Mouse (Mus musculus): ENCODE measurements at regions not wholly inside any gene's neighbourhood (a gene's known extent, or its start where the extent isn't known, plus 50 kb on each side); places are given as distances from the start of the nearest gene placed in this dataset.

GRCm38 (mm10) chr13:90754451-90754850 lies 150.7 kb downstream of the Atp6ap1l start:
- no peaks in the 10 kb centered on the region for H3K9me3 ChIP-seq (ENCODE audit: control insufficient read depth, insufficient read depth, low read depth, low read length)
- no peak for TF ChIP-seq HCFC1 (IDR thresholded peaks at IDR 0.05; ENCODE audit: borderline replicate concordance, insufficient read depth, low read length)
- TF ChIP-seq ZNF384 (IDR thresholded peaks at IDR 0.05; ENCODE audit: low read depth, low read length) = no peak
- no peak for TF ChIP-seq CHD2 (IDR thresholded peaks at IDR 0.05; ENCODE audit: low read depth, low read length)
- TF ChIP-seq ZC3H11A (IDR thresholded peaks at IDR 0.05; ENCODE audit: borderline replicate concordance, low read depth, low read length) = no peak
- TF ChIP-seq MAFK (IDR thresholded peaks at IDR 0.05; ENCODE audit: insufficient read depth, low read depth, low read length) = no peak
- H3K36me3 ChIP-seq (ENCODE audit: control insufficient read depth, insufficient read depth, low read length, poor library complexity, severe bottlenecking) = no peaks in the 10 kb centered on the region
- no peaks in the 10 kb centered on the region for H3K4me1 ChIP-seq (ENCODE audit: control insufficient read depth in 2 of 2, insufficient read depth in 2 of 2, low read length in 2 of 2, poor library complexity in 1 of 2)
- no peak overlapping the region for H3K9ac ChIP-seq (ENCODE audit: insufficient read depth, low read depth, low read length, poor library complexity, severe bottlenecking)
- no peak overlapping the region for H3K4me3 ChIP-seq (ENCODE audit: insufficient read depth in 1 of 2, low read depth in 1 of 2, low read length in 2 of 2, poor library complexity in 1 of 2, severe bottlenecking in 1 of 2)
- DNase-seq (ENCODE audit: low read depth, low spot score) = no peak
- H3K27ac ChIP-seq (ENCODE audit: insufficient read depth, low read depth, low read length, poor library complexity, severe bottlenecking) = no peak overlapping the region
- in situ Hi-C loops (cut with MboI; ENCODE audit: low sequenced_read_pairs in 2 of 2, unreplicated experiment in 2 of 2) = no loop called here

DNA sequence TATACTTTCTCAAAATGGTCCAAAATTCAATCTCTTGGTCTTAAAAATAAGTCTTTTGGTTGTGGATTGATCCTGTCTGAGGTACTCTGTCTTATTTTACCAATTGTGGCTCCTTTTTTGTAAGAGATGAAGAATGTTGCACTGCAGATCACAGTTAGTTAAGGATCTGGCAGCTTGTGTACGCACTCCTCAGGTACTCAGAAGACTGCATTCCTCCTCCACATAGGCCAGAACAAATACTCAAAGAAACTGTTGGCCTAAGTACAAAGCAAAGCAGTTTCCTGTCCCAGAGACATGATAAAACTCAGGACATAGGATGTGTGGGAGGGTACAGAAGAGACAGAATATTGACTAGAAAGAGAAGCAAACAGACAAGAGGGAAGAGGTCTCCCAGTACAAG lies 155.4 kb downstream of the Atp6ap1l start:
- H3K9me3 ChIP-seq (ENCODE audit: control insufficient read depth, insufficient read depth, low read depth, low read length) = no peaks in the 10 kb centered on the region
- in situ Hi-C loops (cut with MboI; ENCODE audit: low sequenced_read_pairs in 2 of 2, unreplicated experiment in 2 of 2) = no loop called here
- no peak overlapping the region for H3K27ac ChIP-seq (ENCODE audit: insufficient read depth, low read depth, low read length, poor library complexity, severe bottlenecking)
- no peak overlapping the region for H3K9ac ChIP-seq (ENCODE audit: insufficient read depth, low read depth, low read length, poor library complexity, severe bottlenecking)
- H3K4me3 ChIP-seq (ENCODE audit: insufficient read depth in 1 of 2, low read depth in 1 of 2, low read length in 2 of 2, poor library complexity in 1 of 2, severe bottlenecking in 1 of 2) = no peak overlapping the region
- TF ChIP-seq HCFC1 (IDR thresholded peaks at IDR 0.05; ENCODE audit: borderline replicate concordance, insufficient read depth, low read length) (no peak), ZC3H11A (IDR thresholded peaks at IDR 0.05; ENCODE audit: borderline replicate concordance, low read depth, low read length) (no peak), CHD2 (IDR thresholded peaks at IDR 0.05; ENCODE audit: low read depth, low read length) (no peak), ZNF384 (IDR thresholded peaks at IDR 0.05; ENCODE audit: low read depth, low read length) (no peak), MAFK (IDR thresholded peaks at IDR 0.05; ENCODE audit: insufficient read depth, low read depth, low read length) (no peak)
- H3K36me3 ChIP-seq (ENCODE audit: control insufficient read depth, insufficient read depth, low read length, poor library complexity, severe bottlenecking) = no peaks in the 10 kb centered on the region
- DNase-seq (ENCODE audit: low read depth, low spot score) = no peak
- peaks cover 2 to 3% of the 10 kb centered on the region in 2 experiments; a peak in 1 of 4 replicates for H3K4me1 ChIP-seq (ENCODE audit: control insufficient read depth in 2 of 2, insufficient read depth in 2 of 2, low read length in 2 of 2, poor library complexity in 1 of 2)

- Histone ChIP-seq H3K4me1 (ENCODE audit: control insufficient read depth in 2 of 2, insufficient read depth in 2 of 2, low read length in 2 of 2, poor library complexity in 1 of 2) (peaks cover 2 to 3% of the 10 kb centered on the region in 2 experiments; a peak in 1 of 4 replicates), H3K36me3 (ENCODE audit: control insufficient read depth, insufficient read depth, low read length, poor library complexity, severe bottlenecking) (no peaks in the 10 kb centered on the region), H3K27ac (ENCODE audit: insufficient read depth, low read depth, low read length, poor library complexity, severe bottlenecking) (no peak overlapping the region), H3K9ac (ENCODE audit: insufficient read depth, low read depth, low read length, poor library complexity, severe bottlenecking) (no peak overlapping the region), H3K9me3 (ENCODE audit: control insufficient read depth, insufficient read depth, low read depth, low read length) (no peaks in the 10 kb centered on the region), H3K4me3 (ENCODE audit: insufficient read depth in 1 of 2, low read depth in 1 of 2, low read length in 2 of 2, poor library complexity in 1 of 2, severe bottlenecking in 1 of 2) (no peak overlapping the region)
- DNase-seq (ENCODE audit: low read depth, low spot score) = no peak
- TF ChIP-seq HCFC1 (IDR thresholded peaks at IDR 0.05; ENCODE audit: borderline replicate concordance, insufficient read depth, low read length) (no peak), ZNF384 (IDR thresholded peaks at IDR 0.05; ENCODE audit: low read depth, low read length) (no peak), ZC3H11A (IDR thresholded peaks at IDR 0.05; ENCODE audit: borderline replicate concordance, low read depth, low read length) (no peak), MAFK (IDR thresholded peaks at IDR 0.05; ENCODE audit: insufficient read depth, low read depth, low read length) (no peak), CHD2 (IDR thresholded peaks at IDR 0.05; ENCODE audit: low read depth, low read length) (no peak)
- in situ Hi-C loops (cut with MboI; ENCODE audit: low sequenced_read_pairs in 2 of 2, unreplicated experiment in 2 of 2) = no loop called here
Measured at GRCm38 (mm10) chr13:90745063-90745462, 160.1 kb downstream of the Atp6ap1l start.

DNA sequence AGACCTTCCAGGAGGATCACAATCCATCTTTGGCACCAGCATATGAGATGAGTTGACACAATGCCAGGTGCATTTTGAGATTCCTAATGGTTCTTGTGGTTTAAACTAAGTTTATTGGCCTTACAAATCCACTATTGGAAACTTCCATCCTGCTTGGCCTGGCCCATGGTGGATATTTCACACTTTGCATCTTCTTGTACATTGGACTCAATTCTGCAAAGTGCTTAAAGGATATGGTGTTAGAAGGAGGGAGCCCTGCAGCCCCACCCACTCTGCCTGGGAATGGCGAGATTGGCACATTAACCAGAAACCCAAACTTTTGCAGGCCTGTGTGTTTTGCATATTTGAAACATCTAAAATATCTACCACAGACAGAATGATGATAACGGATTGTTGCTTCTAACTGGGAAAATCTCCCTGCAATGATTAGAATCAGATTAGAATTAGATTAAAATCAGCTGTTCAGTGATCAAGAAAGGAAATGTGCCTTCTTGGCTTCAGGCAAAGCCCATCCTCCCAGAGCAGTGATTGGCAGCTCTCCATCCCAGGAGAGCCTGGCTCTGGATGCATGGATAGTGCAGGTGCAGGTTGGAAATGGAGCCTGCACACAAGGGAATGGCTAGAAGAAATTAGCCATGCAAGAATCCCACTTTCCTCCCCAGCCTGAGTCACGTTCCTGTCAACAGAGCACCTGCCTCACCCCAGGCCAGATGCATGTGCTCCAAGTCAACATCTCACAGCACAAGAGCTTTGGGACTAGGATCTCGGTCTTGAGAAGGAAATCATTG lies 162.3 kb downstream of the Atp6ap1l start:
- TF ChIP-seq MAFK (IDR thresholded peaks at IDR 0.05; ENCODE audit: insufficient read depth, low read depth, low read length) (no peak), HCFC1 (IDR thresholded peaks at IDR 0.05; ENCODE audit: borderline replicate concordance, insufficient read depth, low read length) (no peak), CHD2 (IDR thresholded peaks at IDR 0.05; ENCODE audit: low read depth, low read length) (no peak), ZC3H11A (IDR thresholded peaks at IDR 0.05; ENCODE audit: borderline replicate concordance, low read depth, low read length) (no peak), ZNF384 (IDR thresholded peaks at IDR 0.05; ENCODE audit: low read depth, low read length) (no peak)
- Histone ChIP-seq H3K9me3 (ENCODE audit: control insufficient read depth, insufficient read depth, low read depth, low read length) (no peaks in the 10 kb centered on the region), H3K9ac (ENCODE audit: insufficient read depth, low read depth, low read length, poor library complexity, severe bottlenecking) (no peak overlapping the region), H3K4me3 (ENCODE audit: insufficient read depth in 1 of 2, low read depth in 1 of 2, low read length in 2 of 2, poor library complexity in 1 of 2, severe bottlenecking in 1 of 2) (no peak overlapping the region), H3K36me3 (ENCODE audit: control insufficient read depth, insufficient read depth, low read length, poor library complexity, severe bottlenecking) (no peaks in the 10 kb centered on the region), H3K4me1 (ENCODE audit: control insufficient read depth in 2 of 2, insufficient read depth in 2 of 2, low read length in 2 of 2, poor library complexity in 1 of 2) (peaks cover 2 to 3% of the 10 kb centered on the region in 2 experiments; a peak in 1 of 4 replicates), H3K27ac (ENCODE audit: insufficient read depth, low read depth, low read length, poor library complexity, severe bottlenecking) (no peak overlapping the region)
- in situ Hi-C loops (cut with MboI; ENCODE audit: low sequenced_read_pairs in 2 of 2, unreplicated experiment in 2 of 2) = no loop called here
- no peak for DNase-seq (ENCODE audit: low read depth, low spot score)

Measured in ES-E14 (cell line).